Mouse (Mus musculus) A20 (cell line): ENCODE measurements around the gene Rps6ka2.
"Not testable (repeated sequence)": the region's sequence is repeated elsewhere in the genome, so short reads cannot be mapped to it uniquely, and the experiment has no call there.

Experiments
- DNase-seq: peaks from one replicate; pipeline ENCODE4 v3.0.0-alpha.2; 2011; ENCODE audit warnings: low read depth, low spot score

The Rps6ka2 gene

DNA sequence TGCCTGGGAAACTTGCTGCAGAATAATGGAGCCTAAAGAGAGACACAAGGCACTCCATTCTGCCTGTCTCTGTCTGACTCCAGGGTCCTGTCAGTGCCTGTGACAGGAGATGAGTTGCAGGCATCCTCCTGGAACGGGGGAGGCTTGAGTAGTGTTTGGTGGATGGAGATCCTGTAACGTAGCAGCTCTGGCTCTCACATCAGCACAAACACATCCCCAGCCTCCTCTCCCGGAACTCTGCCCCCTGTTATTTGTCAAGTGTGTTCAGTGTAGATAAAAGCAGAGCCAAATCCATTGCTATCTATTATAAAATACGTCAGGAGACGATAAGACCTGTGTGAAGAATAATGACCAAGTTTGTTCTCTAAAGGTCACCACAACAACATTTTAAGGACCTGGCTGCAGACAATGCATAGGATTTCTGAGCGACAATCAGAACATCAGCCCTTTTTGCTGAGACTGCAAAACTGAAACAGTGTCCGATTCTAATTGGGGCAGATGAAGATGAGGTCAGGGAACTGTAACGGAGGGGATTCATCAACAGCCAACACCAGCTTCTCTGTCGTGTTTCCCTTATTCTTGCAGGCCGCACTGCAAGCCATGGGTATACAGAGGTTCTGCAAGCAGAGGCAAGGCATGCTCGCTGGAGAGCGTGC, 99.4 kb downstream of the Rps6ka2 start:
- no peak for DNase-seq

DNA sequence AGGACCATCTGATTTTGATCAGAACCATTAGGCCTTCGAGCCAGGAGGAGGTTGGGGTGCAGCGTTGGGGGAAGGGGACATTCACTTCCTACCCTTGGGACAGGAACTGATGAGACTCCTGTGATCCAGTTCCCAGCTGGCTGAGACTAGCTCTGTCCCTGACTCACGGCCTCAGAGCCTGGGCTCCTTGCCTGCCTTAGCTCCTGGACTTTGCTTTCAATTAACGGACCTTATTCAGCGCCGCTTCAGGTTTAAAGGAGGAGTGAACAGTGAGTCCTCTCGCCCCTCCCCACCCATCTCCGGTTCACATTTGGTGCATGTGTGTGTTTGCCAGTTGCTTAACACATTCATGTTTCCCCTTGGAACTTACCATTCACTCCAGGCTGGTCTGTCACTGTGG, 100.6 kb downstream of the Rps6ka2 start:
- DNase-seq = no peak

DNA sequence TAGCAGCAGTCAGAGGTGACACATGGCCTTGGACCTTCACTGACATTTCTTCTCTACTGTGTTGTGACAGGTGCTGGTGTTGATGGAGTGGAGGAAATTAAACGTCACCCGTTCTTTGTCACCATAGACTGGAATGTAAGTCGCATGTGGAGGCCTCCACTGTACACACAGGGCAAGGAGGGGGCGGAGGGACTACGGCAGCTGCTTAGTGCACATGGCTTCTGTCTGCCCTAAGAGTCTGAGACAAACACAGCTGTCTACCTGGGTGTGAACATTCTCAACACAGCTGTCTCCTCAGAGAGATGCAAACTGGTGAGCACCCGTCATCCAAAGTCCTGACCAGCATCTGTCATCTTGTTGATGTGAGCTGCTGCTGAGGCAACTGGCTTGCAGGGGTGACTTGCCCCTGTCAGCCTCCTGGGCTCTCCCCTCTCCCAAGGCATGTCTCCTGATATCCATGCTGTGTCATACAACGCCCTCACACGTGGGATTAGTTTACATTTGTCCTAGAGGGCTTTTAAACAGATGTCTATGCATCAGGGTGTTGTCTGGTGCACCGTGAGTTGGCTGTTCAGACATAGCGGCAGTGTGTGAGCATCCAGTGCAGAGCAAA, 101.7 kb downstream of the Rps6ka2 start:
- no peak for DNase-seq

DNA sequence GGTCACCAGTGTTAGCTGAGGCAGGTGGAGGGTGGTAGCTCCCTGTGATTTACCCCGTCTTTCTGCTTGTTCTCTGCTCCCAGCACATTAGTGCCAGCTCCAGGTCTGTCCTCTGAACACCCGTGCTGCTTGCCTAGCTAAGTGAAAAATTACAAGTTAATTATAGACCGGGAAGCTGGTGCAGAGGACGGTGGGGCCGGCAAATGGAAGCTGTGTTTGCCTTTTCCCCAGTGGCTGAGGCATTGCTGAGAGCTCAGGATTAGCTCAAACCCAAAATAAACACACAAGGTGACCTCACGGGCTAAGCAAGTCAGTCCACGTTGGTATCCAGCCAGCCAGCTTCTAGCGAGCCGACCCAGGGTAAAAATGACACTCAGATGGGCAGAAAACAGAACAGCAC, 103.1 kb downstream of the Rps6ka2 start:
- no peak for DNase-seq

DNA sequence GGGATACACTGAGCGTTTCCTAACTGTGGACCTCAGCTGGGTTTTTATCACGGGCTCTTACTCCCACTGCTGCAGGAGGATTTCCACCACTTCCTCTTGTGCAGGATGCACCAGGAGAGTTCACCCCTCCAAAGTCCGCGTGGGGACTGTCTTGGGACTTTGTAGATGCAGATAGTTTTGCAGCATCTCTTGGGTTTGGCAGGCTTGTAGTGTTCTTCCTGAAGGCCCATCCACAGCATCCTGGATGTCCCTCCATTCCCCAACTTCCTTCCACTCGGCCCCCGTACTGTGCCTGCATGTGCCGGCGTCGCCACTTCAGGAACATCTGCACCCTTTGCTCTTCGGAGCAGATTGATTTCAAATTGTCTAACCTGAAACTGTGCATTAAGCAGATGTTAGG, 103.9 kb downstream of the Rps6ka2 start:
- DNase-seq = no peak

DNA sequence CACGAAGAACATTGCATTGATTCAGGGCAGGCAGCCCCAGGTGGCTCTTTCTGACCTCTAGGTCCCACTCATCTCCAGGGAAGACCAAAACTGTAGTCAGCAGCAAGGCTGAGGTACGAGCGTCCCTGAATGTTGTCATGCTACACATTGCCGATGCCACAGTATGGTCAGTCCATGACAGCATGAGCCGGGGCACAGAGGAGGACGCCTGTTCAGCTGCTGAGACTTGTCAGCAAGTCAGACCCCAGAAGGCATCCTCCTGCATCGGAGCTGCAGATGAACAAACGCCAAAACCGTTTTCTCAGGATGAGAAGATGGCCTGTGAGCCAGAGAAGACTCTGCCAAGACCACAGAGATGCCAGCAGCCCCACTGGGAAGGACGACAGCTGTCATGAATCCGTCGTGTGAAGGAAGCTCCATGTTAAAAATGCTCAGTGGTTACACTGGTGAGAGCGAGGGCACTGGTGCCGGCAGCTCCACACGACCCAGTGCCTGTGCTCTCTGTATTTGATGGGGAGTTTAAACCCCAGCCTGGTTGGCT, 108.9 kb downstream of the Rps6ka2 start:
- DNase-seq = no peak

DNA sequence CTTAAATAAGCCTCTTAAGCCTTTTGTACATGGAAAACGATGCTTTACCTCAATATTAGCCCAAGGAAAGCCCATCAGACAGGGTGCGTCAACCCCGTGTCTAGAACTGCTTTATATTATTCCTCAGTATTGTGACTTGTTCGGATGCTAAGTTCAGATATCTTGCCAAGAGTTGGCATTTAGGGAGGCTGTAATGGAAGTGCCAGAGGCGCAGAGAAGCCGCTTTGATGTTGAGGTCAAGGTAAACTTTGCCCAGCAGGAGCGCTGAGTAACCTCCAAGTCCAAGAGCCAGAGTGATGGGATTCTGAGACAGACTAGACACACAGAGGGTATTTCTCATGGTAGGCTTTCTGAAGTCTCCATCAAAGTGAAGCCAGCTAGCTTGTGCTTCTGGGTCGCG, 109.3 kb downstream of the Rps6ka2 start:
- no peak for DNase-seq

DNA sequence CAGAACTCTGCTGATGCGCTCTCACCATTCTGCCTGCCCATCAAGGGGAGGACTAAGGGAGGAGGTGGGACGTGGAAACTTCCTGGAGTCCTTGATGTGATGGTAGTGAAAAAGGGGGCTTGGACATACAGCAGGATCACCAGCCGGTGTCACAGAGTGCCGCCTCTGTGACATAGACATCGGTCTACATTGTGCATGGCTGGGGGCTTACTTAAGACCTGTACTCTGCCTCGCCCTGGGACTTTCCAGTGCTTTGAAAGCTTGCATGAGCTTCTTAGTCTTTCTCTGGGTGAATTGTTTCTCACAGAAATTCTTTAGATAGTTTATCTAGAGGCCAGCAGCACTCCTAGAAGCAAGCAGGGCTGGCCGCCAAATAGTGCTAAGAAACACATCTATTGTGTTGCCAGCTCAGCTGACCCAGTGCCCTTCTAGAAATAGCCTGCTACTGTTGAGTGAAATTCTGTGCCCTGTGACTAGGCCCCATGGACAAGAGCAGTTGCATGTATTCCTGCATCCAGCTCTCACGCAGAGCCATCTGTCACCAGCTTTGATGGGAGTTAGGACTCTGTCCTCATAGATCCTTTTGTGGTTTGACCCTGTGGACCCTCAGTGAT, 114.5 kb downstream of the Rps6ka2 start:
- no peak for DNase-seq

DNA sequence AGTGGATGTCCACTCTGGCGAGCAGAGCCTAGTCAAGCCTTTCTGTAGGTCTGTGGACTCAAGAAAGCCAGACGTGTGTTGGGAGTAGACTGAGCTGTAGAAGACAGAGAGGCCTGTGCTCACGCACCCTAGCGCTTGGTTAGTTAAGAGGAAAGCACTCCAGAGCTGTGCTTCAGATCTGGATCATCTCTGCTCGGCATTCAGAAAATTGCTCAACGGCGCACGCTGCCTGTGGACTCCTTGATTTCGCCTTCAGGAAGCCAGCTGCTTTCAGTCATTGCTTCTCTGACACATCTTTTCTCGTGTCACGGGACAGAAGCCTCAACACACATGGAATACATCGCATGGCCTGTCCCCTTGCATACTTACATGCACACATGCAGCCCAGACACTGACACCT, 115.4 kb downstream of the Rps6ka2 start:
- DNase-seq = no peak

DNA sequence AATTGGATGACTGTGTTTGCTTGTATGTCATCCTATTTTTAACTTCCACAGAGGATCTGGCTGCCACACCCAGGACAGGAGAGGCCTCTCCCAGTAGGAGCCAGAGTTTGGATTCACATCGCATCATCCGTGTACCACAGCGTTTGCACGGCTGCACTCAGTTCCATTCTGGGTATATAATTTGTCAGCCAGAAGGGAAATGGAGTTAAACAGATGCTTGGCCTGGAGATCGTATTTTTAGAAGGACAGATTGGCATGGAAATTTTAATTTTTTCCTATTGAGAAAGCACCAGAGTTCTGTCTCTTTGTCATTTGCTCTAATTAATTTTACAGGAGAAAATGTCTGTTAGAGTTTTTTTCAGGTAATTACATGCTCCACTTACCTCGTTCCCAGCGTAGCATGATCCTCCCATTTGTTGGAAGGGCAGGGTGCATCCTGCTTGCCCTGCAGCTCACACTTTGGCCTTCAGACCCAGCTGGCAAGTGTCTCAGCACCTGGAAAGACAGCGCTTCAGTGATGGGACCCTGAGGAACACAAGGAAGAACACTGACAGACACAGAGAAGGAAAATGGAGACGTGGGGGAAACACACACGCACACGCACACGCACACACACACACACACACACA, 116.6 kb downstream of the Rps6ka2 start:
- DNase-seq = no peak

DNA sequence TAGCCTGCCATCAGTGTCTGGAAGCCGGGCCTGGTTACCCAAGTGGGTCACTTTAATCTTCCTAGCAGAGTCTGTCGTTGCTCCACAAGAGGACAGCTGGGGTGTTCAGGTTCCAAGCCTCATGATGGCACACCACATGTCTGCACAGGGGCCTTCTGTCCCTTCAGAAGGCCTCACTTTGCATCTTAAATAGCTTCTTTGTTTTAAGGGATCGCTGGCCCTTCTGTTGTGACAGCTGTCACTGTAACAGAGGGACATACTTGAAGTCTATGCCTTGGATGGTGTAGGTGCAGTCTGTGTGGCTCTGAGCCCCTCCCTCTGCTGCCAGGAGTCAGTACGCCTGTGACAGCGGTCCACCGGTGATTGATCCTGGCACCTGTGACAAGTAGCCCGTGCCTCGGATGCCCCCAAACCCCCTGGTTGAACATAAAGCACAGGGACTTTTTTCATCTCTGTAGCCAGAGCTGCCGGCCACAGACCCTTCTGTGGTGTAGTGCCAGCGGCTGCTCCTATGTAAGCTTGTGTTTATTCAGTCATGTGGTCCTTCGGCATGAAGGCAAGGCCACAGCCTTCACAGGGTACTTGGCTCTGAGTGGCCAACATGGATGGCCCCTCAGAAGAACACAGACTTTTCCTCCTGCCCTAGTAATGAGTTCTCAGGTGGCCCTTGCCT, 122.2 kb downstream of the Rps6ka2 start:
- no peak for DNase-seq

DNA sequence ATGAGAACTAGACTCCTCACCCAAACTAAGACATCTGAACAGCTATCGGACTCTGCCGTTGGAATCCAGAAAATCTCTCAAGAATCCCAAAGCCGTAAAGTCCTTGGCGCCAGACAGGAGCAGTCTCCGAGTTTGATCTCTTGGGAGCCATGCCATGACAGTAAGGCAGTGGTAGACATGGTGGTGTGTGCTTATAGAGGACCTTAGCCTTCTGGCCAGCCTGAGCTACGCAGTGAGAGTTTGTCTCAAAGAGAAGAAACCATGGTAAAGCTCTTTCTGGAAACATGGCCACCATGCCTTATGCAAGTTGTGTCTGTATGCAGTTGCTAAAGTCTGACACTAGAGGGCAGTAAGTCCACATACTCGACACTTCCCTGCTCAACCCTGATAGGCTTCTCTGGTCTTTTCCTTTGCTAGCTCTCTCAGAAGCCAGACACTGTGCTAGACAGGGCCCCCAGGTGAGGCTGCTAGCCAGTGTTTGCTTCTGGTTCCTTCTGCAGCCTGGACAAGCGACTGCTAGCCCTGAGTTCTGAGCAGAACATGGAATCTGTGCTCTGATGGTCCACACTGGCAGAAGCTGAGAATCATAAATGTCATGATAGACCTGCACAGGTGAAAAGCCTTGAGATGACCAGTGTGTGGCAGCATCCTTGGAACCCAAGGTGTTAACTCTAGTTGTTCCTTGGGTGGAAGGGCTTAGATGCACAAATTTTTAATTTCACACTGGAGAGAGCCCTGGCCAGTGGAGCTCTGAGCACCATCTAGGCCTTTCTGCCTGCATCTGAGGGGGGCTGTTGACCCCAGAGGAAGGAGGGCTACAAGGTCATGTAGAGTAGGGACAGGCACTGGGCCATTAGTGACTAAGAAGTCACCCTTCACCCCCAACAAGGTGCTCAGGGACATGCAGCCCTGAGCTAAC, 136.6 kb downstream of the Rps6ka2 start:
- peak; percentile 5 for DNase-seq

DNA sequence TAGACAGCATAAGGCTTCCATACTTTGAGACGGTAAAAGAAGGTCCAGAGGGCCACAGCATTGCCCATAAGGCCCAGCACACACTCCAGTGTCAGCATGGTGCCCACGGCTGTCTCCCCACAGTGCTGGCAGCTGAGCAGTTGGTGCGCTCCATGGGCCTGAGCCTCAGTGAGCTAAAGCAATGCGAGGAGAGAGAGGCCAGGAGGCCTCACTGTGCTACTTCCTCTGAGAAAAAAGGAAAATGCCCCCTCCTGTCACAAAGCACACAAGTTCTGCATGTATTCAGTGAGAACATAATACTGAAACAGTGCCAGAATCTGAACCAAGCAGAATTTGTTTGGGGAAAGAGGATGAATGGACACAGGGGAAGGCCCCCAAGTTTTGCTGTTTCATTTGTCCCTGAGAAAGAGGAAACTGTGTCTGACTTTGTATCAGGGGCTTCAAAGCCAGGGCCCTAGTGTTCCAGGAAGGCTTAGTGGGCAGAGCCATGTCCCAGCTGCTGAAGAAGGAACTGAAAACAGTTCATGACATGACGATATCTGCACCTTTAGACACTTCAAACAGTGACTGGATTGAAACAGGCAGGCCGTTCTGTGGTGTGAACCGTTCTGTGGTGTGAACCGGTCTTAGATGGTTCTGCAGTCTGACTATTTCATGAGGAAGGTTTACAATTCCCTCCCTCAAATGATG, 145.9 kb downstream of the Rps6ka2 start:
- DNase-seq = not testable (repeated sequence)

DNA sequence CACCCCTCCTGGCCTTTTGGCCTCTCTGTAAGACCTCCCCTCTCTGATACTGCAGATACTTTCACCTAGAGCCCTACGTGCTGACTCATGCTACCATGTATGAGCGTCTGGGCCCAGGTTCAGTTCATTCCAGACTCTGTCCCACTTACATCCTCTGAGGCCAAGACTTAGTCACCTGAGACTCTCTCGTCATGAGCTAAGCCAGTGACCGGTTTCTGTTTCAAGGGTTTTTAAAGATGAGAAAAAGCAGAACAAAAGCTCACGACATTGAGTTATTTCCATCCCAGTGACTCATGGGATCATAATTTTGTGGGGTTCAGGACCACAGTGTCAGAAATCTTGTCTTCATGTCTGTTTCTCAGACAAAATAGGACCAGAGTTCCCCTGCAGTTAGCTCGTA, 149.9 kb downstream of the Rps6ka2 start:
- DNase-seq = peak; percentile 38

DNA sequence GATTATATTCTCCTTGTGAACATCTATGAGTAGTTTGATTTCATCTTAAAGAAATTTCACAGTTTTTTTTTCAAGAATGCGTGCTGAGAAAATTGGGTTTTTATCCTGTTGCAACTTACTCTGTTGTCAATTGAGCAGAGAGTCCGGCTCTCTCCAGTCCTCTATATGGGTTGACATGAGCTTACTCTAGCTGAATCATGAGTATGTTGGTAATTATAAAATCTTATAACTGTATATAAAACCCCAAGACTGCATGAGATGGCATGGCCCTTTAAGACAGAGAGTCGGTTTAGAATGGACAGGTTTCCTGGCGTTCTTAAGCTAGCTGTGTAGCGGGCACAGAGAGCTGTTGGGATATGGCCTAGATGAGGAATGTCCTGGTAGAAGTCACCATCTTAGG, 154.4 kb downstream of the Rps6ka2 start, which contains the start of gene Tcp10a:
Gene Tcp10a, plus strand, starts transcription at position 301 of the 400 bp plus-strand sequence.
- DNase-seq = not testable (repeated sequence)

DNA sequence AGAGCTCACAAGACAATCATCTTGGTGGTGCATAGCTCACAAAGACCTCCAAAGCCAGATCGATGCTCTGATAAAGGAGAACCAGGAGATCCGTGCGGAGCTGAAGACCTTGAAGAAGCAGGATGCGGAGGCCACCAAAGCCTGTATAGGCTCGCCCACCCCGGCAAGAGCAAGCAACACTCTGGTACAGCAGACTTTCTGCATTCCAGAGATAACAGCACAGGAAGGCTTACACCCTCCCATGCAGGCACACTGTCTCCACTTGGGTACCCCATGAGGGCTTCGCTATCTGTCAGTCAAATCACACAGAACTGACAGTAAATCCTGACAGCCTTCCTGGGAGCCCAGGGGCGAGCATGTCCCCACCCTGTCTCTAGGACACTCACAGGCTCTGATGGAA, 156.5 kb downstream of the Rps6ka2 start:
- not testable (repeated sequence) for DNase-seq

DNA sequence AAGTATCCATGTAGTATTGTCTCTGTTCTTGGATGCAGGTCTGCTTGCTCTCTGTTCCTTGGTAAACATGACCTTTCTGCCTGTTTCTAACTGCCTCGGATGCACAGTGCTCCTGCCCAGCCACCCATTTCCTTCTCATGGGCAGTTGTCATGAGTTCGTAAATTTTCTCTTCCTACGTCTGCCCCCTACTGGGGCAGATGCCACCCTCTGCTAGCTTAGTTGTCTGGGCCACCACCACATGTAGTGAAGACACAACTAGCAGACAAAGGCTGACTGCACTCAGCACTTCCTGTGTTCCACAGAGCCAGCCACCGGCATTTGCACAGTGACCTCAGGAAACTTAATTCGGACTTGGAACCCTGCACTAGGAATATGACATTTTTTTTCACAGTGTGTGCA, 162.8 kb downstream of the Rps6ka2 start:
- DNase-seq = not testable (repeated sequence)

DNA sequence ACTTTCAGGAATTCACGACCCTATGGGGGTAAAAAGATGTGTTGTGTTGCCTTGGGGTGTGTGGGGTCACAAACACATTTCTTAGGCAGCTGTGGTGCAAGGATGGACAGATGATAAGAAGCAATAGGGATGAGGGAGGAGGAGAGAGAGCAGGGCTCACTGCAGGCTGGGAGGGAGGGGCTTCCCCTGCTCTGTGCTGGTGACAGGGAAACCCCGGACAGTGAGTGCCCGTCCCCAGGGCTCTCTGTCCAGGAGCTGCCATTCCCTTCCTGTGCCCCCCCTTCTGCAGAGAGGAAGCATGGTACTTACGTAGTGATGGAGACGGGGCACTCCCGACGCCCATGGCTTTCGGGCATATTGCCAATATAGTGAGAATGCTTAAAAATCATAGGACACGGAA, 167.5 kb downstream of the Rps6ka2 start:
- not testable (repeated sequence) for DNase-seq

DNA sequence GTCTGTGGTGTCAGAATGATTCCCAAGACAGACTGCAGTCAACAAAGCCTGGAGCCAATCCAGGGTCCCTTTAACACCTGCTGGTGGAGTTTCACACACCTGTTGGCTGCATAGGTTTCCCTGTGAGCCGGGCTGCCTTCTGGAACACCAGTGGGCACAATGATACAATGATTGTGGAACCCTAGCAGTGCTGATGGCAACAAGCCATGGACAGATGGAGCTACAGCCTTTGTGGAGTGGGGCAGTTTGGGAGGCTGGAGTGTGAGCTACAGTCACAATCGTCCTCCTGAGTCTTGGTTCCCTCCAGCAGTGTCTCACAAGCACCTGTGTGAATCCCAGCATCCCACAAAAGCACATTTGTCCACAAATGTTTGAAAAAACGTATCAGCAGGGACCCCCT, 178.8 kb downstream of the Rps6ka2 start:
- DNase-seq = not testable (repeated sequence)

DNA sequence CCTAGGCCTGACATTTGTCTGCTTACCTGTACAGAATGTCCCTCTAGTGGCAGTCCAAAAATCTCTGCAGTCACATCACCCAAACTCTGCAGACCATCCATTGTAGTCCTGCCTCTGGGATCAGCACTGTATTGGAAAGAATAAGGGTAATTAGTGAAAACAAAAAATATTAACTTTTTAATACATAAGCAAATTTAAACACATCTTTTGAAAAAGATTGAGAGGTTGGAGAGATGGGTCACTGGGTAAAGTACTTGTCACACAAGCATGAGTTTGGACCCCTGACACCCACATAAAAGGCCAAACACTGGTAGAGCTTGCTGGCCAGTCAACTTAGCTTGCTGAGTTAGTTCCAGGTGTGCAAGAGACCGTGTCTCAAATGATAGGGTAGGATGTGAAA, 182.7 kb downstream of the Rps6ka2 start, which contains the start of gene Ttll2:
Gene Ttll2, minus strand, starts transcription at position 101 of the 400 bp plus-strand sequence.
- DNase-seq = not testable (repeated sequence)
